Mouse (Mus musculus): Measurements from ENCODE around the gene Sorcs2. TPM values are rescaled to one million over a fixed set of nuclear protein-coding genes. Genes with fewer than 3 reads are reported as not detected.

Gene Sorcs2
- polyA plus RNA-seq, 1 experiment from 2014 or later, result 21.2 TPM

DNA sequence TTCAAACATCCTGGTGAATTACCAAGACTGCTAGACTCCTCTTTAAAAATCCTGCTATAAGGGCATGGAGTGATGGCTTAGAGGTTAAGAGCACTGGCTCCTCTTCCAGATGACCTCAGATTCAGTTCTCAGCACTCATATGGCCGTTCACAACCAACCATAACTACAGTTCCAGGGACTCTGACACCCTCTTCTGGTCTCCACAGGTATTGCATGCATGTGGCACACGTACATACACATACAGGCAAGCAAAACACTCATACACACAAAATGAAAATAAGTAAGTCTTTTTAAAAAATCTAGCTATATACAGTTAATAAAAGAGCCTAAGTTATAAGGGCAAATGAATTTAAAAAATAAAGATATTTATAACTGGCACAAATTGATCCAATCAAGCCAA lies 294.5 kb downstream of the Sorcs2 start:
- Histone ChIP-seq H3K9me3 (no peaks in the 10 kb centered on the region), H3K9ac (no peak overlapping the region), H3K36me3 (no peaks in the 10 kb centered on the region), H3K4me1 (peaks cover 26% of the 10 kb centered on the region), H3K27me3 (no peaks in the 10 kb centered on the region), H3K4me3 (no peak overlapping the region), H3K4me2 (no peak overlapping the region), H3K27ac (no peak overlapping the region)
- WGBS, result 86% methylated on average over 2 of the region's 2 CpGs
- no peak for ATAC-seq (ENCODE audit: borderline replicate concordance, extremely low read depth, low FRiP score, low TSS enrichment)

DNA sequence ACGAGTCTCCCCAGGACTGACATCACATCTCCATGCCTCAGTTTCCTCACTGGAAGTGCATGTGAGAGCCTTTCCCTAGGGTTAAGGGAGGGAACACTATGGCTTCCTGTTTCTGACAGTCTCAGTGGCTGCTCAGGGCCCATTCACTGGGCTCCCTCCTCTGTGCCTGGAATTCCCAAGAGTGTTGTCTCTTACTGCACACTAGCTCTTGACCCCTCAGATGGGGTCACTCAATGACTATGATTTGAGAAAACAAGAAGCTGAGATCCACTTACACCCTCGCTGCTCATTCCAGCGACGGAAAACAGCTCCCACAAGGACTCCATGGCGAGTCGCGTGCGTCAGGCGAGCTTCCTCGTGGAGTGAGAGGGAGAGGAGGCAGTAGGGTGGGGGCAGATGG lies 296.8 kb downstream of the Sorcs2 start:
- Histone ChIP-seq H3K4me2 (no peak overlapping the region), H3K27me3 (no peaks in the 10 kb centered on the region), H3K4me3 (no peak overlapping the region), H3K4me1 (peaks cover 26% of the 10 kb centered on the region), H3K36me3 (no peaks in the 10 kb centered on the region), H3K27ac (peak overlapping the region; percentile 67), H3K9ac (no peak overlapping the region), H3K9me3 (no peaks in the 10 kb centered on the region)
- 33% methylated on average over 10 of the region's 10 CpGs for WGBS
- peak; percentile 48; the same call in 1 of the 2 replicates for ATAC-seq (ENCODE audit: borderline replicate concordance, extremely low read depth, low FRiP score, low TSS enrichment)

DNA sequence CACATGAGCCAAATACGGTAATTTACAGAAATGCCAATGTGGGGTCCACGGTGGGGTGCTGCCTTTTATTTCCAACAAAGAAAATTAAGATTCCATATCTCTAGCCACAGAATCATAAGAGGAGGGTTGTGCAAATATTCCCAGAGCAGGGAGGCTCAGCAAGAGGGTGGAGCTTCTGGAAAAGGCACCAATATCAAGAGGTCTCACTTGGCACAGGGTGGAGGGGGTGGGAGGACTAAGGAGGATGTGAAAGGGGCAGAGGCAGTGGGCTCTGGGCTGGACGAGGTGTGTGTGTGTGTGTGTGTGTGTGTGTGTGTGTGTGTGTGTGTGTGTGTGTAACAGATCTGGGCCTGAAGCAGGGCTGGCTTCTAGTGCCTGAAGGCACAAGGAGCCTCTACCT lies 297.5 kb downstream of the Sorcs2 start:
- no peak overlapping the region for H3K4me2 ChIP-seq
- H3K27me3 ChIP-seq, result no peaks in the 10 kb centered on the region
- H3K9me3 ChIP-seq, result no peaks in the 10 kb centered on the region
- H3K27ac ChIP-seq, result peak overlapping the region; percentile 67; the same call in 1 of the 2 replicates
- peak; percentile 58; the same call in 1 of the 2 replicates for ATAC-seq (ENCODE audit: borderline replicate concordance, extremely low read depth, low FRiP score, low TSS enrichment)
- H3K9ac ChIP-seq, result no peak overlapping the region
- WGBS, result 55% methylated on average over 3 of the region's 3 CpGs
- H3K36me3 ChIP-seq, result no peaks in the 10 kb centered on the region
- H3K4me3 ChIP-seq, result no peak overlapping the region
- H3K4me1 ChIP-seq, result peaks cover 26% of the 10 kb centered on the region

DNA sequence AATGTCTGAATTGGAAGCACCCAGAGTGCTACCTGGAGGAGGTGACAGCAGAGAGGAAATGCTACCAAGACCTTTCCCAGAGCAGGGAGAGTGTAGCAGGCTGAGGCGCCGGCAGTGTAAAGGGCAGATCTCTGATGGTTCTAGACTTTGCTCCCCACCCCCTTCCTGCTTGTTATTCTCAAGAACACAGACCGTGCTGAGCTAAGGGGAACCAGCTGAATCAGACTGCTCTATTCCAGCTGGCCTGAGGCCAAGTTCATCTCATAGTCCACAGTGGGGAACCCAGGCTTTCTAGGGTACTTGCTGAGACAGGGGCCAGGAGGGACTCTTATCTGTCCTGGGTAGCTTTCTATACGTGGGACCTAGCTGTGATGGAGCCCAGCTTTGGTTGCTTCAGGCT lies 298.3 kb downstream of the Sorcs2 start:
- Histone ChIP-seq H3K9ac (no peak overlapping the region), H3K27ac (no peak overlapping the region), H3K4me3 (no peak overlapping the region), H3K9me3 (no peaks in the 10 kb centered on the region), H3K27me3 (no peaks in the 10 kb centered on the region), H3K4me1 (peaks cover 26% of the 10 kb centered on the region), H3K36me3 (no peaks in the 10 kb centered on the region), H3K4me2 (no peak overlapping the region)
- WGBS, result 36% methylated on average over 4 of the region's 4 CpGs
- ATAC-seq (ENCODE audit: borderline replicate concordance, extremely low read depth, low FRiP score, low TSS enrichment), result no peak

DNA sequence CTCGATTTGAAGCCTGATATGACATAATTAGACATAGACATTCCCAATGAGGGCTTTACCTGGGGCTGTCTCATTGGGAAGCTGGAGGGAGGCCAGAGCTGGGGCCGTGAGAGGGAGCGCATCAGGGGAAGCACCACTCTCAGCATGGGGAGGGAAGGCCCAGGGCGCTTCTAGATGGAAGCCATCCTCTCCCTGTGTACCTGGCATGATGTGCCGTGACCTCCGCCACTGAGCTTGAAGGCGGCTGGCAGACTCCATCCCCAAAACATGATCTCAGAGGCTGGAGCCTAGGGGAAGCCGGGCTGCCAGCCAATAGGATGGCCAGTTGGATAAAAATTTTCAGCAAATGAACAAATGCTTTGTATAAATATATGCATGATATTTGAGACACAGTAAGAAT lies 301.9 kb downstream of the Sorcs2 start:
- Histone ChIP-seq H3K4me2 (no peak overlapping the region), H3K27me3 (no peaks in the 10 kb centered on the region), H3K9ac (no peak overlapping the region), H3K4me3 (no peak overlapping the region), H3K27ac (no peak overlapping the region), H3K36me3 (no peaks in the 10 kb centered on the region), H3K9me3 (no peaks in the 10 kb centered on the region), H3K4me1 (peaks cover 18% of the 10 kb centered on the region)
- 71% methylated on average over 8 of the region's 8 CpGs for WGBS
- ATAC-seq (ENCODE audit: borderline replicate concordance, extremely low read depth, low FRiP score, low TSS enrichment), result no peak

DNA sequence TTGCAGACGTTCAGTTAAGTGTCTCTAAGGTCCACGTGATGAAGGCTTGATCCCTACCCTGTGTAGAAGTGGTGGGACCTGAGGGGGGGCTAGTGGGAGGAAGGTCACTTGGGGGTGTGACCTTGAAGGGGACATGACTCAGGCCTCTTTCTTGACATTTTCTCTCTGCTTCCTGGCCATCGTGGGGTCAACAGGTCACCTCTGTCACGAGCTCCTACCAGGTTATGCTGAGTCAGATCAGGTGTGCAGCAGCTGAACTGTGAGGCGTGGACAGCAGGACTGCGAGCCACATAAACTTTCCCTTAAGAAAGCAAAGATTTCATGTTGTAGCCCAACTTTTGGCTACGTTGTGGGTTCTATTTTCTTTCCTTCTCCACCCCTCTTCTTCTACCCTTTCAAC lies 307.9 kb downstream of the Sorcs2 start:
- no peak for ATAC-seq (ENCODE audit: borderline replicate concordance, extremely low read depth, low FRiP score, low TSS enrichment)

DNA sequence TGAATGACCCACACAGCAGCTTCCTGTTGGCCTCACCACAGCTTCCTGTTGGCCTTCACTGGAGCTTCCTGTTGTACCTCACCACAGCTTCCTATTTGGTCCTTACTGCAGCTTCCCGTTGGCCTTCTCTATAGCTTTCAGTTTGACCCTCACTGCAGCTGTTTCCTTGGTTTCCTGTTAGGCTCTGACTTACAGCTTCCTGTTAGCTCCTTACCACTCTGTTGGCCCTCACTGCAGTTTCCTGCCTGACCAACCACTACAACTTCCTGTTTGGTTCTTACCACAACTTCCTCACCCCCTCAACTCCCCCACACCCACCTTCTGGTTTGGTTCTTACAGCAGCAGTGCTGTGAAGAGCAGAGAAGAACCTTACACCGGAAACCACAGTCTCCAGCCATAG lies 308.7 kb downstream of the Sorcs2 start:
- Histone ChIP-seq H3K36me3 (no peaks in the 10 kb centered on the region), H3K4me1 (no peaks in the 10 kb centered on the region), H3K9ac (no peak overlapping the region), H3K4me2 (no peak overlapping the region), H3K4me3 (no peak overlapping the region), H3K27ac (peak overlapping the region; percentile 30; the same call in 1 of the 2 replicates), H3K9me3 (no peaks in the 10 kb centered on the region), H3K27me3 (no peaks in the 10 kb centered on the region)
- 43% methylated on average over 2 of the region's 2 CpGs for WGBS
- ATAC-seq (ENCODE audit: borderline replicate concordance, extremely low read depth, low FRiP score, low TSS enrichment), result 0 out of 2 replicates have a peak, but pooled peaks have one; percentile 40

More for the DNA sequence above, 307.9 kb downstream of the Sorcs2 start:
- 72% methylated on average over 7 of the region's 7 CpGs for WGBS
- Histone ChIP-seq H3K9me3 (no peaks in the 10 kb centered on the region), H3K9ac (no peak overlapping the region), H3K36me3 (no peaks in the 10 kb centered on the region), H3K27me3 (no peaks in the 10 kb centered on the region), H3K4me2 (no peak overlapping the region), H3K27ac (no peak overlapping the region), H3K4me3 (no peak overlapping the region), H3K4me1 (no peaks in the 10 kb centered on the region)

DNA sequence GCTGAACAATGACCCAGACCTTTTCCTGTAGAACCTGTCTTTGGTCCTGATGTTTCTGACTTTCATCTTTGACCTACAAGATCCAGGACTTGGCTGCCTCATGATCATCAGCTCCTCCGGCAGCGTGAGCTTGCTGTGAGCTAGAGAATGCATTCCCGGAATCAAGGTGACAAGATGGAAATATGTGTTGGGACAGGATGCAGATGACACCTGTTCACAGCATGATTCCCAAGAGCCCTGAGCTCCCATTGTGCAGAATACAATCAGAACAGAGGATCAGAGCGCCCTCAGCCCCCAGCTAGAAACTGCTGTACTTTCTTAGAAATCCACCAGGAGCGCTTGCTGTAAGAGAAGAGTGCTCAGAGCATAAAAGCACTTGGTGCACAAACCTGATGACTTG lies 311.0 kb downstream of the Sorcs2 start:
- Histone ChIP-seq H3K9ac (no peak overlapping the region), H3K9me3 (no peaks in the 10 kb centered on the region), H3K4me1 (no peaks in the 10 kb centered on the region), H3K4me3 (no peak overlapping the region), H3K27me3 (no peaks in the 10 kb centered on the region), H3K36me3 (no peaks in the 10 kb centered on the region), H3K27ac (no peak overlapping the region), H3K4me2 (no peak overlapping the region)
- ATAC-seq (ENCODE audit: borderline replicate concordance, extremely low read depth, low FRiP score, low TSS enrichment), result no peak
- 89% methylated on average over 5 of the region's 5 CpGs for WGBS

DNA sequence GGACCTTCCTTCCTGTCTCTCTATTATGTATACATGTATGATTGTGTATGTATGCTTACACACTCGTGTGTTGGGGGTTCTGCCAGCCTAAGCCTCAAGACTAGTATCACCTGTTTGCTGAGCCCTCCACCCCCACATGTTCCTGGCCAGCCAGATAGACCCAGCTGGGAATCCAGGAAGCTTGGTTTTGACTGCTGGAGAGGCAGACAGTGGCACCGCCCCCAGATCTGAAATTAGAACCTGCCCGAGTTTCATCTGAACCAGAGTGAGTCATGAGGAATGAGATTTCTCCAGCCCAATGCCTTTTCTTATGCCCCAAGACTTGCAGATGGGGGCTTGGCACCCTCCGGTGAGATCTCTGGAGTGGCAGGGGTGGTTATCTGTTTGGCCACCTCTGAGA lies 312.3 kb downstream of the Sorcs2 start:
- WGBS, result 63% methylated on average over 4 of the region's 4 CpGs
- ATAC-seq (ENCODE audit: borderline replicate concordance, extremely low read depth, low FRiP score, low TSS enrichment), result no peak
- Histone ChIP-seq H3K27me3 (no peaks in the 10 kb centered on the region), H3K4me2 (no peak overlapping the region), H3K27ac (no peak overlapping the region), H3K4me1 (no peaks in the 10 kb centered on the region), H3K9ac (no peak overlapping the region), H3K36me3 (no peaks in the 10 kb centered on the region), H3K4me3 (no peak overlapping the region), H3K9me3 (no peaks in the 10 kb centered on the region)

DNA sequence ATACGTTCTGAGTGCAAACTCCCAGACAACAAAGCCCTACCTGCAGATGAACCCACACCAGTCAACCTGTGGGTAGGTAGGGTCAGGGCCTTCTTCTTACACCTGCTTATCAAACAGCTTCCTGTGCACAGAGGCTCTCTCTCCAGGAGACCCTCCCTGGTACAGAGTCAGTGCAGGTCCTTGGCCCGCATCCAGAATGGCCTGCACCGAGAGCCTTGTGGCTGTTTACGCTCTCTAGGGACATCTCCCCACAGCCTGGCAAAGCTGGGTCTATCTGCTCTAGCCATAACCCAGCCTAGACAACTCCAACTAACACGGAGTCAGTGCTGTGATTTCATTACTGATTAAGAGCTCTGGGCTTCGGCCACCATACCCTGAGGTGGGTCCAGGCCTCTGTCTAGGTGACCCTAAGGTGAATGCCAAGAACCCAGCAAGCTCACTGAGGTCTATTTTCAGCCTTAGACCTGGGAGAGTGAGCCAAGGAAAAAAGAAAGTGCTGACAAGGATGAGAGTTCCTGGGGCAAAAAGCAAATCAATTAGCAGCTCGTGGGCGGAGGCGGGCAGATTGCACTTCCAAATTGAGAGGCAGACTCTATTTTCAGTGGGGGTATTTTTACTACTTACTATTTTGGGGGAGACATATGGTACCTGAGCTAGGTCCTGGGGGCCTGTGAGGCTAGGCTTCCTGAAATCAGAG lies 313.9 kb downstream of the Sorcs2 start:
- no peaks in the 10 kb centered on the region for H3K4me1 ChIP-seq
- no peak overlapping the region for H3K27ac ChIP-seq
- no peak for ATAC-seq (ENCODE audit: borderline replicate concordance, extremely low read depth, low FRiP score, low TSS enrichment)

DNA sequence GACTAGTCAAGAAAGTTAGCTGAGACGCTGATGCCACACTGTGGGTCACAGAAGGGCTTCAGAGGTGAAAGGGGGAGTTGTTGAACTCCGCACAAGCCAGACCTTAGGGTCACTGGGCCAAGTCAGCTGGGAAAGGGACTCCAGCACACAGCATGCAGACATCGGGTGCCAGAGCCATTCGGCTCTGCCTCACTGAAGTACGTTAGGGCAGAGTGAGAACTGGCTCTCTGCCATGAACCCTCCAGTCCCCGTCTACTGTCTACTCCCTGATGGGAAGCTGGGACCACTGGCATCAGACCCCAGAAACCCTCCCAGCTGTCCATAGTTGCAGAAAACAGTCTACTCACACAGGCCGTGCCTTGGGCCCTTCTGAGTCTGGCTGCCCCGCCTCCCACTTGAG lies 316.9 kb downstream of the Sorcs2 start:
- H3K9ac ChIP-seq, result no peak overlapping the region

More for the DNA sequence above, 313.9 kb downstream of the Sorcs2 start:
- Histone ChIP-seq H3K4me3 (no peak overlapping the region), H3K9ac (no peak overlapping the region), H3K9me3 (no peaks in the 10 kb centered on the region), H3K27me3 (no peaks in the 10 kb centered on the region), H3K4me2 (no peak overlapping the region), H3K36me3 (no peaks in the 10 kb centered on the region)
- 78% methylated on average over 9 of the region's 9 CpGs for WGBS

DNA sequence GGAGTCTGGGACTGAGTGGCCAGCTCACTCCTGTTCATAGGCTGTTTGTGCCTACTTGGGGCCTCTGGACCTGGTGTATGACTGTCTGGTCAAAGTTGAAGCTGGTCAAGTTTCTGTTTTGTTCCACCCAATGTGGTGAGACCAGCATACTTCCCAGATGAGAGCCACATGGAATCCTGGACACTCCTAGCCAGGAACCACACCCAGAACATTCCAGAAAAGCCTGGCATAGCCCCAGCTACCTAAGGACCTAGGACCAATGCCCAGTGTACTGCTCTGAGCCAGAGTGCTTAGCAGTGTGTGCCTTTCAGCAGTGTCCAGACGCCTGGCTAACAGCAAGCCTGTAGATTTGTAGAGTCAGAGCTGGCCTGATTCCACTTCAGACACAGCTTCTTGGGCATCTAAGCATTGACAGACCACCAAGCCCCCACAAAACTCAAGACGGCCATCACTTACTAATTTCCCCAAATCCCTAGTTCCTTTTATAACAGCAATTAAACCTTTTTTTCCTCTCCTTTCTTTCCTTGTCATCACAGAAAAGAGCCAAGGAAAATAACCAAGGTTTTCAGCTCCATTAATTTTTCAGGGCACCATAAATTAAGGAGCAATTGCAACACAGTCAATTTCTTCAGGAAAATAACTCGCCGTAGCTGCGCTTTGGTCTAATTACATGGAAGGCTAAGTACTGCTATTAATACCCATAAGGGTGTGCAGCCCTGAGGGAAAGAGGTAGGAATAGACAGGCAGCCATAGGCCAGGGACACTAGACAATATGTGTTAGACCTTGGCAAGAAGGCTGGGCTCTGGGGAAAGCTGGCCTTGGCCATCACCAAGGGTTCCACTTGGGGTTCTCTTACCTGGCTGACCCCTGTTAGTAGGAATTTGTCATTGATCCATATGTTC lies 322.5 kb downstream of the Sorcs2 start:
- H3K27ac ChIP-seq, result peak overlapping the region; percentile 6; the same call in 1 of the 2 replicates
- WGBS, result 83% methylated on average over 5 of the region's 5 CpGs
- ATAC-seq (ENCODE audit: borderline replicate concordance, extremely low read depth, low FRiP score, low TSS enrichment), result no peak
- peaks cover 2% of the 10 kb centered on the region; the same call in 1 of the 2 replicates for H3K4me1 ChIP-seq
- no peak overlapping the region for H3K4me2 ChIP-seq
- H3K27me3 ChIP-seq, result no peaks in the 10 kb centered on the region
- H3K4me3 ChIP-seq, result no peak overlapping the region
- H3K36me3 ChIP-seq, result no peaks in the 10 kb centered on the region
- no peak overlapping the region for H3K9ac ChIP-seq
- H3K9me3 ChIP-seq, result no peaks in the 10 kb centered on the region

More for the DNA sequence above, 316.9 kb downstream of the Sorcs2 start:
- no peaks in the 10 kb centered on the region for H3K27me3 ChIP-seq
- H3K4me1 ChIP-seq, result no peaks in the 10 kb centered on the region
- no peak for ATAC-seq (ENCODE audit: borderline replicate concordance, extremely low read depth, low FRiP score, low TSS enrichment)
- no peak overlapping the region for H3K27ac ChIP-seq
- no peaks in the 10 kb centered on the region for H3K9me3 ChIP-seq
- 53% methylated on average over 8 of the region's 8 CpGs for WGBS
- H3K4me2 ChIP-seq, result no peak overlapping the region
- no peak overlapping the region for H3K4me3 ChIP-seq
- H3K36me3 ChIP-seq, result no peaks in the 10 kb centered on the region
